Mouse (Mus musculus) gastrocnemius, postnatal 14 days (tissue): Measurements from ENCODE around the gene Rplp2. TPM values are rescaled to one million over a fixed set of nuclear protein-coding genes. Genes with fewer than 3 reads are reported as not detected.

ENCODE experiments used
- DNase-seq: peaks from one replicate; pipeline ENCODE4 v3.0.0; 2021; ENCODE audit warnings: mixed read lengths
- intact Hi-C: fragments of 180-260 bp; cut with DNase I; formaldehyde crosslinking; loops from one replicate; pipeline ENCODE4 v1.15.1; 2025; ENCODE audit warnings: low total_unique reads
- total RNA-seq, 2 experiments: library from RNA; stranded (reverse); gene quantifications; 2 replicates each; pipeline ENCODE4 v1.2.3; 2021

The Rplp2 gene
- total RNA-seq, 2 experiments from 2014 or later = 730 to 819 TPM

DNA sequence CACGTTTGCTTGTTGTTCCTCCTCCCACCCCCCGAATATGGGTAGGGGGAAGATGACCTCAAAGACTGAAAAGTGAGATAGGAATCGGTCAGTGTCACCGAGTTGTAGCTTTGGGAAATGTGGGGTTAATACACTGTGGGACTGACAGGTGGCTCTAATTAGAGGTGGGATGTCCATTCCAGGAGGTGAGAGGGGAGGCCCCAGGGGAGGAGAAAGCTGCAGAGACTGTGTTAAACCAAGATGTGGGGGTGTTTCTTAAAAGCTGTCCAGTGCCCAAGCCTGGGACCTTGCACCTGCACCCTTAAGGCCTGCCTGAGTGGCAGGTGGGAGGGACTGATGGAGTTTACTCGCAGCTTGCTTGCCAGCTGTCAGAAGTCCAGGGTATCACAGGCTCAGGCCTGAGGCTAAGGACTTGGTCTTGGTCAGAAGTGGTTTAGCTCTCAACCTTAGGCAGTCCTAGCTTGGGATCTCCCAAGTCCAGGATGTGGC lies 15.2 kb downstream of the Rplp2 start:
- intact Hi-C loops = no loop called here
- DNase-seq = peak; percentile 45

DNA sequence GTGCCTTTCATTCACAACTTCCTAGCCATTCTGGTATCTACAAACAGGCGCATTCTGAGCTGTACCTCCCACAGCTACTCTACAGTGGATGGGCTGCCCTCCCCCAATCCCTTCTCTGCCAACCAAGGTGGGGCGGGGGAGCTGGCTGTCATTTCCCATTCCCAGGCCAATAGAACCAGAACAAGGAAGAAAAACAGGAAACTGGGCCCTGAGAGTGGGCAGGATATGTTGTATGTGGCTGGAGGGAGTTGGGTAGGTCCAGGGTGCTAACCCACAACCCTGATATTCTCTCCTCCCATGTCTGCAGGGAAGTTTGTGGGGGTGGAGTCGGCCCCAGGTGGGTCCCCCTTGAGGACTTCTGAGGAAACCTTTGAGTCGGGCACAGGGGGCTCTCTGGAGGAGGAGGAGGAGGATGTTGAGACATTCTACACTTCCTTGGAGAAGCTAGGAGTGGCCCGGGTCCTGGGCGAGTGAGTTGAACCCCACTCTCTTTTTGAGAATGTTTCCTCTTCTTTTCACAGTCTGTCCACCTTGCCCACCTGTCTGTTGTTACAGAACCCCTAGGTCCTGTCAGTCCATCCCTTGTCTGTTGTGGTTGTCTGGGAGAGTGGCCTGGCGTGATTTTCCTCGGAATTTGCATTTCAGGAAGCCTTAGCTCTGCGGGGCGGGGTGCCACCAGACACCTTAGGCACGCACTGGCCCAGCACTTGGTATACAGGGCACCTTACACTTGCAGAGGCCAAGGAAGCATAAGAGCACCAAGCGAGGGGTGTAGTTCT lies 16.8 kb downstream of the Rplp2 start:
- intact Hi-C loops = no loop called here

GRCm38 (mm10) chr7:141464603-141465201 lies 17.5 kb downstream of the Rplp2 start:
- intact Hi-C loops = no loop called here
- DNase-seq = no peak

More for the DNA sequence above, 16.8 kb downstream of the Rplp2 start:
- peak; percentile 45 for DNase-seq

- peak; percentile 54 for DNase-seq
- intact Hi-C loops = no loop called here
These were observed 18.3 kb downstream of the Rplp2 start for GRCm38 (mm10) chr7:141465388-141466044.

DNA sequence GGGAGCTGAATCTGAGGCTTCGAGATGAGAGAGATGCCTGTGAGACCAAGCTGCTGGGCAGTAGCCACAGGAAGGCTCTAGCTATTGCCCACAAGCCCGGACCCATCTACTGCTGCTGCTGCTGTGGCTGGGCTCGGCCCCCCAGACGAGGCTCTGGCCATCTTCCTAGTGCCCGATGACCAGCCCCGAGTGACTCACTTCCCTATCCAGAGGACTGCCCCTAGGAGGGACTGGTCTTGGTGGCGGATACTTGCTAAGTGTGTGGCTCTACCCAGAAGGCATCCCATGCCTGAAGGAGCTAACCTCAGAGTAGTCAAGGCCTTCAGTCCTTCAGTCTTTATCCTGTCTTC lies 18.9 kb downstream of the Rplp2 start:
- intact Hi-C loops = no loop called here
- peak; percentile 62 for DNase-seq

DNA sequence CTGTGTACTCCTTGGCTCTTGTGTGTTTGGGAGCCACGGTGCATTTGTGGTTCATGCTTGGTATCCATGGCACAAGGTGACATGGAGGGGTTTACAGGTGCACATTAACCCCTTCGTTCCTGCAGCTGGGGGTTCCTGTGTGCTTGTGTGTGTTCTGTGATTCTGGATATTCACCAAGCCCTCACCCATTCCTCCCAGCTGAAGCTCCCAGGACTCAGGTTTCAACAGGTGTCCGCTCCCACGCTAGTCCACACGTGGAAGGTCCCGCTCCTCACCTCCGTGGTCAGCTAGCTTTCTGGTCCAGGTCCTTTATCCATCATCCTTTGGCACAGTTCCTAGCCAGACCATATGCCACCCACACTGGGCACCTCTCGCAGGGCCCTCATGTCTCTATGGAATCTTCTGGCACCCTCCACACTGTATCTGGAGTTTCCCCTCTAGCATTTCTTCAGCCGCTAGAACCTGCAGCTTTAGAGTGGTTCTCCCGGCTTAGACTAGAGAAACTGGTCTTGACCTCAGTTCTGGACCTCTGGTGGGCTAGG lies 19.5 kb downstream of the Rplp2 start:
- peak; percentile 4 for DNase-seq
- intact Hi-C loops = no loop called here

- intact Hi-C loops = no loop called here
- peak; percentile 91 for DNase-seq
These were observed 20.3 kb downstream of the Rplp2 start, which contains the start of gene Cd151 for GRCm38 (mm10) chr7:141467230-141468030. Gene Cd151, plus strand, starts transcription at chr7:141467392.

DNA sequence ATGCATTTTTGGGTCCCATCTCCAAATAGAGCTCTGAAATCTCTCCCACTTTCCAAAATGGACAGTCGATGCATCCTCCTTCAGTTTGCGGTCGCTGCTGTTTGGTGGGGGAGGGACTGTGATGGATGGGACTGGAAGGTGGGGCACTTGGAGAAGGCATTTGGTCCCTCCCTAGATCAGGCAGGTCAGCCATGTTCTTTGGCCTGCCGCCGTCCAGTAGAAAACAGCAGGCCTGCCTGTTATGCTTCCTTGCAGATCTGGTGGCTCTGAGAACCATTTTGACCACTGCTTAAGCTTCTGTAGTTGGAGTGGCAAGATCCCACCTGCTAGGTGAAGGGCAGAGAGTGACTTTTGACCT lies 21.0 kb downstream of the Rplp2 start:
- no peak for DNase-seq
- intact Hi-C loops = no loop called here

DNA sequence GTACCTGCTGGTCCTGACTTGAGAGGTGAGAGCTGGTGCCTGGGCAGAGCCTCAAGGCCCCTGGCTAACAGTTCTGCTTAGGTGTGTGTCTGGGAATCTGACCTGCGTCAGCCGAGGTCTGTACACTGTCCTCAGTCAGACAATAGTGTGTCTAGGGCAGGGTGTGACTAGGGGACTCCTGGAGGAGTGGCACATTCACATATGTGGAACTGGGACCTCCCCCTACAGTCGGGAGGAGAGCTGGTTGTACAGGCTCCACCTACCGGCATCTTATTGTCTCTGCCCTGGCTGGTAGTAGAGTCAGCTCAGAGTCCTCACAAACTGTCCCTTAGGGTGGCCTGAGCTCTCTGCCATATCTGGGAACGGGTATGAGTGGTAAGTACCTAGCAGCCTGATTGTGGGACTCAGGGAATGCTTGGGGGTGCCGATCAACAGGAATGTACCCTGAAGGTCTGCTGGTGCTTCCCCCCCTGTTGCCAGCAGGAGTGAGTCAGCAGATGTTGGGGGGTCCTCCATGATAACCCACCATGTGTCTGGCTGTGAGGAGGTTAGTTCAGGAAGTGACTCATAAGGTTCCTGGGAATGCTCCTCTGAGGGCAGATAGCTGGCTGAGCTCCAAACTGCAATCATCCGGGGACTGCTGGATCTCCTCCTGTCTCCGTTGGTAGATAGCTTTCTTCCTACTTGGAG lies 21.5 kb downstream of the Rplp2 start:
- intact Hi-C loops = no loop called here

DNA sequence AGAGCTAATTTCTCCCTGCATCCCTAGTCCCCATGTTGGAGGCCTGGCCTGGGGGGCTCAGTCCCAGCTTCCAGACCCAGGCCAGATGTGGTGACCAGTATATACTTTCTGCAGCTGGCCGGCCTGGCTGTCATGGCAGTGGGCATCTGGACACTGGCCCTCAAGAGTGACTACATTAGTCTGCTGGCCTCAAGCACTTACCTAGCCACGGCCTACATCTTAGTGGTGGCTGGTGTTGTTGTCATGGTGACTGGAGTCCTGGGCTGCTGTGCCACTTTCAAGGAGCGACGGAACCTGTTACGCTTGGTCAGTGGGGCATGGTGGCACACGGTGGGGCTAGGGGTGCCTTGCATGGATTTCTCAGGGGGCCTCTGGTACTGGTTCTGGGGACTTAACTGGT lies 22.2 kb downstream of the Rplp2 start:
- no peak for DNase-seq
- intact Hi-C loops = no loop called here

More for the DNA sequence above, 21.5 kb downstream of the Rplp2 start:
- peak; percentile 63 for DNase-seq

DNA sequence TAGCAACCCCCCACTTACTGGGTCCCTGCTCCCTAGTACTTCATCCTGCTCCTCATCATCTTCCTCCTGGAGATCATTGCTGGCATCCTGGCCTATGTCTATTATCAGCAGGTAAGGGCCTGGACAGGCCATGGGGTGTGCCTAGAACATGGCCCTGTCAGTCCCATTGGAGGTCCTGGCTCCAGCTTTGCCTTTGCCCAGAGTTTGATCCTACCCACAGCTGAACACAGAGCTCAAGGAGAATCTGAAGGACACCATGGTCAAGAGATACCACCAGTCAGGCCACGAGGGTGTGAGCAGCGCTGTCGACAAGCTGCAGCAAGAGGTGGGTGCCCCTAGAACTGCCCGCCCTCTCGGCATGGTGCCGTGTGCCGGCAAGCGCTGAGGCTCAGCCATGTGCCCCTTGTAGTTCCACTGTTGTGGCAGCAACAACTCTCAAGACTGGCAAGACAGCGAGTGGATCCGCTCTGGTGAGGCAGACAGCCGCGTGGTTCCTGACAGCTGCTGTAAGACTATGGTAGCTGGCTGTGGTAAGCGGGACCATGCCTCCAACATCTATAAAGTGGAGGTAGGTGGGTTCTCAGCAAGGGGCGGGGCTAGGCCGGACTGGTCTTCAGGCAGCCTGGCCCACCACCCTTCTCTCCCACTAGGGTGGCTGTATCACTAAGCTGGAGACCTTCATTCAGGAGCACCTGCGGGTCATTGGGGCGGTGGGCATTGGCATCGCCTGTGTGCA lies 22.9 kb downstream of the Rplp2 start:
- intact Hi-C loops = no loop called here
- DNase-seq = no peak

DNA sequence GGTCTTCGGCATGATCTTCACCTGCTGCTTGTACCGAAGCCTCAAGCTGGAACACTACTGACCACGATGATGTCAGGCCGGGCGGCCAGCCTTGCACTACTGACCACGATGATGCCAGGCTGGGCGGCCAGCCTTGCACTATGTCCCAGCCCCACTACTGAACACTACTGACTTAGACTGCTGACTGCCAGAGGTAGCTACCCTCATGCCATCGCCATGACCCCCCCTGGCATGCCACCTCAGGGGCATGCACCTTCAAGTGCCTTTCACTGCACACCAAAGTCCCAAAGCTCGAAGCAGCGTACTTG lies 23.4 kb downstream of the Rplp2 start:
- intact Hi-C loops = no loop called here
- no peak for DNase-seq

DNA sequence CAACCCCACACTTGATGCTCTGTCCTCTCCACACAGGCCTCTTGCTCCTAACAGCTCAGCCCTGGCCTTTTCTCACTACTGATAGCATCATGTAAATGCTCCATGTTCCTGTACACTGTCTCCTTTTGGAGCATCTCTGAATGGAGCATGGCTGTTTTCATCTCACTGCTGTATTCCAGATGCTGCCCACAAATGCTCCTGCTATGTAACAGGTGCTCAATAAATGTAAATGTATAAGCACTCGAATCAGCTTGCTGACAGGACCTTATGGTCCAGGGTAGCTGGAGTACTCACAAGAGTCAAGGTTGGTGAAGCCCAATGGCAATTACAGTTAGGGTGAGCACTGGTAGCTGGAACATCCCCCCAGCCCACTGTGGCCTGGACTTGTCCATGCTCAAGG lies 24.1 kb downstream of the Rplp2 start:
- intact Hi-C loops = no loop called here
- no peak for DNase-seq

- DNase-seq = no peak
- intact Hi-C loops = no loop called here
These were observed 25.1 kb downstream of the Rplp2 start for GRCm38 (mm10) chr7:141472226-141472625.

- DNase-seq = no peak
- intact Hi-C loops = no loop called here
These were observed 25.6 kb downstream of the Rplp2 start for GRCm38 (mm10) chr7:141472763-141473162.

- intact Hi-C loops = no loop called here
- DNase-seq = no peak
These were observed 27.0 kb downstream of the Rplp2 start for GRCm38 (mm10) chr7:141474160-141474559.

DNA sequence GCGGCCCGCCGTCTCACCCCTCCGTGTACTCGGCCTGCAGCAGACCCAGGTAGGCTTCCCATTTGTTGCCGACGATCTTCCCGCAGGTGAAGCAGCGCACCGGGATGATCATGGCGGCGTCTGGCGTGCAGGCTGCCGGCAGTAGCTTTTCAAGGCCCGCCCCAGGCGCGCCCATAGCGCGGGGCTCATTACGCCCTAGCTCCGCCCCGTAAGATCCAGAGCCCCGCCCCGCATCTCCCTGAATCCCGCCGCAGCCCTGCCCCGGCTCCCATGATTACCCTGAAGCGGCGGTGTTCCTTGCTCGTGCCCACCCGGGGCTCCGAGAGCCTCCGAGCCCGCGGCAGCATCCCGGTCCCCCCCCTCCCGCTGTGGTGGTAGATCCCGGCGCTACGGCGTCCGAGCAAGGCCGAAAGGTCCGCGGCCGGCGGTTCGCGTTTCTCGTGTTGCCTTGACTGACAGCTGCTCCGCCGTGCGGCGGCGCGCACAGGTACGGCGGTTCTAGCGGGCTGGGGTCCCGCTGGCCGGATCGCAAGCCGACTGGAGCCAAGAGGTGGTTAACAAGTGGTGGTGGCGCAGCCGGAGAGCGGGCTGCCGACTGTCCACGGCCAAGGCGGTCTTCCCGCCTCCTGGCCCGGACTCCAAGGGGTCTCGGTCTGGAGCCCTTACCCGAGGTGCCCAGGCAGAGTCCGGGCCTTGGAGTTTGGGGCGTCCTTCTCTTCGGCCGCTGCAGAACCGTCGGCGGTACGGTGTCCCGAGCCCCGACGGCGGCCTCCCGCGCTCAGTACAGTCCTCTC lies 28.0 kb downstream of the Rplp2 start, which contains the start of the genes Polr2l and Tspan4:
Gene Polr2l, minus strand, starts transcription at position 122 of the 794 bp plus-strand sequence.
Gene Tspan4, plus strand, starts transcription at position 230 of the 794 bp plus-strand sequence.
- intact Hi-C loops = no loop called here
- DNase-seq = peak; percentile 83

DNA sequence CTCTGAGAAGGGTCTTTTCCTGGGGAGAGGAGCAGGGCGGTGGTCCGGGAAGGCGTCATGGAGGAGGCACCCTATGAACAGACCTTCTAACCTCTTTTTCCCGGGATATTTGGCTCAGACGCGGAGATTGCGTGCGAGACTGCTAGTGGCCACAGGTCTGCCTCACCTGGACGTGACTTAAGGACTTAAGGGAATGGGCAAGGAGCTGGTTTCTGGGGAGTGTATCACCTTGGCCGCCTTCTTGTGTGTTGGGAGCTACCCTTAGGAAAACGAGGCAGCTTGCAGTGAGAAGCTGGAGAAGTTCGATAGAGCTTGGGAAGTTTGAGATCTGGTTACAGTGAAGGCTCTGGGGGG lies 28.6 kb downstream of the Rplp2 start:
- intact Hi-C loops = no loop called here

More for the DNA sequence above, 28.6 kb downstream of the Rplp2 start:
- no peak for DNase-seq
